In the genomic region with DNA sequence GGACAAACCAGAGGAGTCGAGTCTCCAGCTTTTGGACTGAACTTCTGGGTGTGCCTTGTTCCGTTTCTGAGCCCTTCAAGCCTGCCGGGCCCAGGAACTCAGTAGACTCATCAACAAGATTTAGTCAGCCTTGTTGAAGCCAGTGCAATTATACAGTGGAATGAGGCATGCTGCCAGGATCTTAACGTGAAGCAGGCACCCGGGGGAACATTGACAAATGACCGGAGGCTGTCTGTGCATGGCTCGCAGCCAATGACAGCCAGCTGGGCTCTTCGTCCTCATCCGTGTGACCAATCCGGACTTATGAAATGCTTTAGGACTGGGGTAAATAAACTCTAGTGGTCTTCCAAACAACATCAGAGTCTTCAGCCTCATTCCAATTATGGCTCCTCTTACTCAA, we compare ENCODE assay signal across 9 mouse cellular contexts. TPM values are rescaled to one million over a fixed set of nuclear protein-coding genes. Genes with fewer than 3 reads are reported as not detected.
DNase-seq lines count a peak whose midpoint lies in the region; ATAC-seq lines count a peak whose summit lies in the region.
"Had no signal": no experiment of that assay in that cellular context is flagged by ENCODE, and none has a peak within 500 bp of the region (broad histone marks: within the 10 kb centered on the region; RNA-seq: fewer than 3 reads in every experiment).

No protein-coding gene starts in this region.

- H3K4me1 ChIP-seq in hindbrain, embryonic 11.5 days (replicated peaks; ENCODE audit: control insufficient read depth, insufficient read depth, low read length) = no peaks in the 10 kb centered on the region
- H3K4me1 ChIP-seq in hindbrain, embryonic 10.5 days (replicated peaks) = no peaks in the 10 kb centered on the region
- peaks cover 13% of the 10 kb centered on the region for H3K4me1 ChIP-seq in heart, embryonic 16.5 days (ENCODE audit: control insufficient read depth, insufficient read depth, low read length)

- H3K27ac ChIP-seq in hindbrain, embryonic 11.5 days (ENCODE audit: low read depth, low read length) = no peak overlapping the region
- no peak overlapping the region for H3K27ac ChIP-seq in hindbrain, embryonic 10.5 days
- peak overlapping the region; percentile 46; the same call in 1 of the 2 replicates for H3K27ac ChIP-seq in heart, embryonic 16.5 days (ENCODE audit: low read length)

- H3K9me3 ChIP-seq in hindbrain, embryonic 11.5 days (ENCODE audit: control insufficient read depth, low read length) = no peaks in the 10 kb centered on the region
- no peaks in the 10 kb centered on the region for H3K9me3 ChIP-seq in hindbrain, embryonic 10.5 days
- no peaks in the 10 kb centered on the region for H3K9me3 ChIP-seq in heart, embryonic 16.5 days (replicated peaks; ENCODE audit: control insufficient read depth, low read length)

- H3K36me3 ChIP-seq in hindbrain, embryonic 11.5 days (ENCODE audit: control insufficient read depth, insufficient read depth, low read length) = no peaks in the 10 kb centered on the region
- H3K36me3 ChIP-seq in hindbrain, embryonic 10.5 days = no peaks in the 10 kb centered on the region
- H3K36me3 ChIP-seq in heart, embryonic 16.5 days (ENCODE audit: control insufficient read depth, insufficient read depth) = no peaks in the 10 kb centered on the region

- no peak overlapping the region for H3K9ac ChIP-seq in hindbrain, embryonic 11.5 days (ENCODE audit: low read depth, low read length)
- no peak overlapping the region for H3K9ac ChIP-seq in heart, embryonic 16.5 days (ENCODE audit: low read length)

- WGBS in hindbrain, embryonic 11.5 days = 68% methylated on average over 10 of the region's 10 CpGs
- WGBS in hindbrain, embryonic 10.5 days = 87% methylated on average over 10 of the region's 10 CpGs
- 14% methylated on average over 10 of the region's 10 CpGs for WGBS in heart, embryonic 16.5 days

- no peak for DNase-seq in hindbrain, embryonic 11.5 days (ENCODE audit: low spot score)
- DNase-seq in hindbrain, embryonic 10.5 days (ENCODE audit: low spot score) = no peak
- peak; percentile 83 to 87 for DNase-seq in adrenal gland, postnatal 36 days
- DNase-seq in kidney, postnatal 10 days = peak; percentile 90
- DNase-seq in lung, postnatal 4 days = peak; percentile 76 to 90
- no peak for DNase-seq in spleen, postnatal 14 days (ENCODE audit: low spot score in 2 of 2)
- DNase-seq in B cell, adult 2 months = no peak

- no peak overlapping the region for H3K4me3 ChIP-seq in hindbrain, embryonic 11.5 days (ENCODE audit: low read depth, low read length)
- no peak overlapping the region for H3K4me3 ChIP-seq in hindbrain, embryonic 10.5 days
- H3K4me3 ChIP-seq in heart, embryonic 16.5 days (ENCODE audit: low read length) = no peak overlapping the region

- peak; percentile 47; the same call in 1 of the 2 replicates for ATAC-seq in hindbrain, embryonic 11.5 days (ENCODE audit: low FRiP score)
- peak; percentile 86 for ATAC-seq in heart, embryonic 16.5 days (replicated peaks; ENCODE audit: extremely low read depth, insufficient read depth, low FRiP score)

- H3K4me2 ChIP-seq in hindbrain, embryonic 11.5 days (replicated peaks; ENCODE audit: low read depth, low read length) = no peak overlapping the region
- no peak overlapping the region for H3K4me2 ChIP-seq in heart, embryonic 16.5 days (ENCODE audit: low read depth, low read length)

- H3K27me3 ChIP-seq in hindbrain, embryonic 11.5 days (ENCODE audit: control insufficient read depth, insufficient read depth, low read length) = no peaks in the 10 kb centered on the region
- H3K27me3 ChIP-seq in hindbrain, embryonic 10.5 days (ENCODE audit: insufficient read depth, poor library complexity, severe bottlenecking) = no peaks in the 10 kb centered on the region
- no peaks in the 10 kb centered on the region for H3K27me3 ChIP-seq in heart, embryonic 16.5 days (ENCODE audit: control insufficient read depth, insufficient read depth, low read length)

RNA-seq across cellular contexts. Expression of gene Adgrf1, which starts 29.0 kb away (rescaled TPM):
- not detected in 2 replicates for polyA plus RNA-seq in hindbrain, embryonic 11.5 days (2014; fragmentation: Nextera tagmentation; extraction: Ambion mirVana)
- polyA plus RNA-seq in hindbrain, embryonic 10.5 days (2016; fragmentation: Nextera tagmentation; extraction: Ambion mirVana) = not detected in 2 replicates
- total RNA-seq in adrenal gland, postnatal 36 days (2021) = not detected
- not detected in 2 replicates for polyA plus RNA-seq in heart, embryonic 16.5 days (2015; fragmentation: Nextera tagmentation; extraction: Ambion mirVana)
- total RNA-seq: ES-E14 had no signal

Comparison
In these comparisons a context has a peak if more than half of its experiments do, and no peak if none do; other contexts are left out.
1. DNase-seq: peak in adrenal gland, postnatal 36 days (2 of 2), kidney, postnatal 10 days (single experiment) and lung, postnatal 4 days (2 of 2); none in hindbrain, embryonic 11.5 days (single experiment), hindbrain, embryonic 10.5 days (single experiment), spleen, postnatal 14 days (0 of 2) and B cell, adult 2 months (0 of 2).